Mouse (Mus musculus) embryonic facial prominence, embryonic 10.5 days (tissue): ENCODE results near the gene Mthfd1. TPM values are rescaled to one million over a fixed set of nuclear protein-coding genes. Genes with fewer than 3 reads are reported as not detected.

Experiments used
- polyA plus RNA-seq: library from polyadenylated mRNA; unstranded; fragments of >200 nt; fragmentation: Nextera tagmentation; extraction: Ambion mirVana; gene quantifications from 2 replicates; pipeline ENCODE4 v1.2.1, GENCODE M21; 2016

The Mthfd1 gene
- polyA plus RNA-seq, 1 experiment from 2014 or later: 106 TPM

Other genes starting within 250 kb of the Mthfd1 start
- 0.20 and 0.29 TPM in 2 replicates for gene Esr2, start 78.0 kb upstream of the Mthfd1 start, polyA plus RNA-seq
- not detected in 2 replicates for gene Tex21, start 8.6 kb upstream of the Mthfd1 start, polyA plus RNA-seq
- 2.3 and 2.7 TPM in 2 replicates for gene Akap5, start 69.6 kb downstream of the Mthfd1 start, polyA plus RNA-seq
- gene Zbtb25, start 114.3 kb downstream of the Mthfd1 start, polyA plus RNA-seq: 14.6 and 17.7 TPM in 2 replicates
- 9.4 and 10.0 TPM in 2 replicates for gene Zbtb1, start 115.0 kb downstream of the Mthfd1 start, polyA plus RNA-seq
- 5.4 and 5.9 TPM in 2 replicates for gene Hspa2, start 148.9 kb downstream of the Mthfd1 start, polyA plus RNA-seq
- gene Ppp1r36, start 162.2 kb downstream of the Mthfd1 start, polyA plus RNA-seq: 1.6 and 1.8 TPM in 2 replicates